Mouse (Mus musculus) hindbrain, embryonic 13.5 days (tissue): ENCODE results near the gene Elmod1. TPM values are rescaled to one million over a fixed set of nuclear protein-coding genes. Genes with fewer than 3 reads are reported as not detected.

Experiments
- ATAC-seq: fragments of 200-750 bp; cut with Nextera tagmentation; 2 replicates; pipeline ENCODE4 v1.8.0; 2017; ENCODE audit warnings: moderate TSS enrichment; ENCODE audit not compliant: low FRiP score
- H3K27ac ChIP-seq: fragments of 300-500 bp; sonication (generic); 2 replicates; pipeline ENCODE4 v1.5.1; 2015; ENCODE audit warnings: inconsistent platforms, mild to moderate bottlenecking, moderate library complexity
- H3K27me3 ChIP-seq: fragments of 300-500 bp; sonication (generic); 2 replicates; pipeline ENCODE4 v1.6.1; 2015; ENCODE audit warnings: mild to moderate bottlenecking, inconsistent platforms
- H3K36me3 ChIP-seq: fragments of 300-500 bp; sonication (generic); 2 replicates; pipeline ENCODE4 v1.6.1; 2015; ENCODE audit warnings: mild to moderate bottlenecking, inconsistent platforms
- H3K4me1 ChIP-seq: fragments of 300-500 bp; sonication (generic); replicated peaks from 2 replicates; pipeline ENCODE4 v1.6.1; 2015; ENCODE audit warnings: inconsistent platforms
- H3K4me2 ChIP-seq: fragments of 300-500 bp; sonication (generic); 2 replicates; pipeline ENCODE4 v1.6.1; 2015; ENCODE audit warnings: inconsistent platforms, mild to moderate bottlenecking, moderate library complexity
- H3K4me3 ChIP-seq: fragments of 300-500 bp; sonication (generic); 2 replicates; pipeline ENCODE4 v1.5.1; 2015; ENCODE audit warnings: mild to moderate bottlenecking, inconsistent platforms
- H3K9ac ChIP-seq: fragments of 300-500 bp; sonication (generic); 2 replicates; pipeline ENCODE4 v1.6.1; 2015; ENCODE audit warnings: mild to moderate bottlenecking, inconsistent platforms
- H3K9me3 ChIP-seq: fragments of 300-500 bp; sonication (generic); 2 replicates; pipeline ENCODE4 v1.6.1; 2016; ENCODE audit warnings: inconsistent platforms
- WGBS: fragments of 180-500 bp; shearing (Covaris S2); methylation state at CpG from one replicate; pipeline ENCODE4 v1.1.7; 2015; 5-methylcytosine and 5-hydroxymethylcytosine counted together
- polyA plus RNA-seq: library from polyadenylated mRNA; unstranded; fragments of >200 nt; fragmentation: Nextera tagmentation; extraction: Ambion mirVana; gene quantifications from 2 replicates; pipeline ENCODE4 v1.2.1, GENCODE M21; 2015

Elmod1 gene
- polyA plus RNA-seq, 1 experiment from 2014 or later: 18.4 TPM

DNA sequence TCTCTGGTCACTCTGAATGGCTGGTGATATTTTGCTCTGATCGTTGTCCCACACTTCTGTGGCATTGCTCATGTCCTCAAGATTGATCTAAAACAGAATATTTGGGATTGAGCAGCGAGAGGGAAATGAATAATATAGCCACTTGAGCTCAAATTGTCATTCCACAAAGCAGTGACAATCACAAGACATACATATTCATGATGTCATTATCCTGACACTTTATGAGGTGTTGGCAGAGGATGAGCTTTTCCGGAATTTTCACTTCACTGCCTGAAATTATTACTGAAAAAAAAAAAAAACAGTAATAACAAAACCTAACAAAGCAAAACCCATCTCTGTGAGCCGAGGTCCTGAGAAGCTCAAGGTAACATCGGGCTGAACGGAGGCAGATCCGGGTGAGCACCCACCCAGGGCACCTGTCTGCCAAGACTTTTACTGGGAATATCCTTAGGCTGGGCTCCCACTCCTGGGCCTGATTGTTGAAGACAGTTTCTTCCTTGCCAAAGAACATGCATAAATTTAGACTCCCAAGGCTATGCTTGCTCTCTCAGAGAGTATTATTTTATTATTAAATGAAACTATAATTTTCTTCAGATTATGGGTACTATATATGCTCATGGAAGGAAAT, 71.8 kb downstream of the Elmod1 start:
- Histone ChIP-seq H3K9ac (no peak overlapping the region), H3K4me2 (no peak overlapping the region), H3K36me3 (no peaks in the 10 kb centered on the region), H3K27me3 (no peaks in the 10 kb centered on the region), H3K9me3 (no peaks in the 10 kb centered on the region), H3K4me1 (no peaks in the 10 kb centered on the region; the same call in 1 of the 2 replicates), H3K27ac (0 out of 2 replicates have a peak overlapping the region, but pooled peaks have one; percentile 15), H3K4me3 (no peak overlapping the region)
- no peak for ATAC-seq
- WGBS: 71% methylated on average over 7 of the region's 7 CpGs

- no peak overlapping the region for H3K9ac ChIP-seq
- no peak overlapping the region for H3K27ac ChIP-seq
- H3K4me2 ChIP-seq: no peak overlapping the region
- no peaks in the 10 kb centered on the region for H3K9me3 ChIP-seq
- H3K36me3 ChIP-seq: no peaks in the 10 kb centered on the region
- H3K4me3 ChIP-seq: no peak overlapping the region
- no peaks in the 10 kb centered on the region; the same call in 1 of the 2 replicates for H3K4me1 ChIP-seq
- ATAC-seq: no peak
- no peaks in the 10 kb centered on the region for H3K27me3 ChIP-seq
- WGBS: 86% methylated on average over 6 of the region's 6 CpGs
Measured at GRCm38 (mm10) chr9:53899836-53900235, 75.3 kb downstream of the Elmod1 start.

DNA sequence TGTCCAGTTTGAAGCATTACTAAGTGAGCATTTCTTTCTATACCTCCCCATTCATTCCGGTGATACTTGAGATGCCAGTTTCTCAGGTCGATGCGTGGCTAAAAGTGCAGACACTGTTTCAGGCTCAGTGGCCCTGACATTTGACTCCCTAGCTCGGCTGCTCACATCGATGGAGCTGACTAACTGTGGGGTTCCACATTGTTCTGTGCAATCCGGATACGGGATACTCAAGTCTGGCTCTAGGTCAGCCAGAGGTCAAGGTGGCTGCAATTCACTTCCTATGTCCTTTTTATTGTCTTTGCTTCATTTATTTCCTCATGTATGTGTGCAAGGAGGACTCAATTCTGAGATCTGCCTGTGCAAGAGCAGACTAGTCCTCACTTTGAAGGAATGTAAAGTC, 79.3 kb downstream of the Elmod1 start:
- Histone ChIP-seq H3K9me3 (no peaks in the 10 kb centered on the region), H3K36me3 (no peaks in the 10 kb centered on the region), H3K4me2 (no peak overlapping the region), H3K27me3 (no peaks in the 10 kb centered on the region), H3K9ac (no peak overlapping the region), H3K4me1 (no peaks in the 10 kb centered on the region), H3K27ac (no peak overlapping the region), H3K4me3 (no peak overlapping the region)
- ATAC-seq: no peak
- 71% methylated on average over 7 of the region's 7 CpGs for WGBS

- H3K4me2 ChIP-seq: no peak overlapping the region
- no peak overlapping the region for H3K9ac ChIP-seq
- H3K4me1 ChIP-seq: no peaks in the 10 kb centered on the region
- no peaks in the 10 kb centered on the region for H3K27me3 ChIP-seq
- 0% methylated on average over 1 of the region's 1 CpGs for WGBS
- no peaks in the 10 kb centered on the region for H3K9me3 ChIP-seq
- no peak for ATAC-seq
- no peak overlapping the region for H3K27ac ChIP-seq
- H3K36me3 ChIP-seq: no peaks in the 10 kb centered on the region
- no peak overlapping the region for H3K4me3 ChIP-seq
Measured at GRCm38 (mm10) chr9:53890075-53890474, 85.0 kb downstream of the Elmod1 start.

DNA sequence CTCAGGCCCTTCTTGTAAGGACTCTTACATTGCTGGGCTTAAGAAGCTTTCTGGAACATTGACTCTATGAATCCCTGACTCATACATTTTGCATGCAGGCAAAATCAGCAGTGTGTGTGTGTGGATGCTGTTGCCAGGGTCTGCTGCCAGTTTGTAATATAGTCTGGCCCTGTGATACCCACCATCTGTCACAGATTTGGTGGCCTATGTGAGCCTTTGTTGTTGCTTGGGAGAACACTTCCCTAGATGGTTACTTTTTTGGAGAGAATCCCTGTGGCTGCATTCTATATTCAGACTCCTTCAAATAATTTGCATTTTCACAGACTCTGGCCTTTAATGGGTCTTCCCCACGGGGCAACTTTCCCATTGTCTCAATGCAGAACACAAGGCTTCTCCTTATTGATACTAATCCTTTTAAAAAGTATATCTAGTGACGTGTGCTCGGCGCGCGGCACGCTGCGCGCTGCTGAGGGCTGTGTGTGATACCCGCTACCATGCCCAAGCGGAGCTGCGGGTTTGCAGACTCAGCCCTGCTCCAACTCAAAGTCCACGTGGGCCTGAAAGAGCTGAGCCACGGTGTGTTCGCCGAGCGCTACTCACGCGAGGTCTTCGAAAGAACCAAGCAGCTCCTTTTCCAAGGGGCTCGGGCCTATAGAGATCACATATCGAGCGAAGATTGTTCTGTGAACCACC, 91.4 kb downstream of the Elmod1 start:
- Histone ChIP-seq H3K4me1 (no peaks in the 10 kb centered on the region), H3K9me3 (no peaks in the 10 kb centered on the region), H3K27me3 (no peaks in the 10 kb centered on the region), H3K9ac (no peak overlapping the region), H3K36me3 (no peaks in the 10 kb centered on the region), H3K4me3 (no peak overlapping the region), H3K27ac (peak overlapping the region; percentile 50), H3K4me2 (no peak overlapping the region)
- peak; percentile 71 for ATAC-seq
- WGBS: 86% methylated on average over 23 of the region's 23 CpGs

- Histone ChIP-seq H3K9ac (no peak overlapping the region), H3K27ac (no peak overlapping the region), H3K36me3 (no peaks in the 10 kb centered on the region), H3K4me1 (no peaks in the 10 kb centered on the region), H3K27me3 (no peaks in the 10 kb centered on the region), H3K4me3 (no peak overlapping the region), H3K4me2 (no peak overlapping the region), H3K9me3 (no peaks in the 10 kb centered on the region)
- 55% methylated on average over 2 of the region's 2 CpGs for WGBS
- no peak for ATAC-seq
Measured at GRCm38 (mm10) chr9:53877423-53877822, 97.7 kb downstream of the Elmod1 start.

- Histone ChIP-seq H3K27ac (no peak overlapping the region), H3K9me3 (no peaks in the 10 kb centered on the region), H3K36me3 (no peaks in the 10 kb centered on the region), H3K27me3 (no peaks in the 10 kb centered on the region), H3K4me1 (no peaks in the 10 kb centered on the region), H3K9ac (no peak overlapping the region), H3K4me2 (no peak overlapping the region), H3K4me3 (no peak overlapping the region)
- ATAC-seq: no peak
- 91% methylated on average over 8 of the region's 8 CpGs for WGBS
Measured at GRCm38 (mm10) chr9:53873239-53873638, 101.9 kb downstream of the Elmod1 start.

Other genes starting within 250 kb of the Elmod1 start
- 9.3 and 9.6 TPM in 2 replicates for gene Slc35f2, start 203.8 kb downstream of the Elmod1 start, polyA plus RNA-seq
- 0.63 and 1.2 TPM in 2 replicates for gene Sln, start 125.1 kb downstream of the Elmod1 start, polyA plus RNA-seq
- 0.43 and 0.58 TPM in 2 replicates for gene Tnfaip8l3, start 93.1 kb upstream of the Elmod1 start, polyA plus RNA-seq